Mouse (Mus musculus) kidney, adult 2 months (tissue): ENCODE measurements around the gene T2.

Experiments
- CTCF ChIP-seq: fragments of 200-500 bp; conservative IDR thresholded peaks from 2 replicates; pipeline ENCODE4 v1.5.1; 2011; ENCODE audit warnings: low read depth, mild to moderate bottlenecking, control low read depth, low read length, moderate library complexity, mixed read lengths; ENCODE audit not compliant: insufficient read depth, insufficient read length
- POLR2A ChIP-seq: fragments of 200-500 bp; IDR thresholded peaks from one replicate; pipeline ENCODE4 v1.6.1; 2011; ENCODE audit warnings: low read depth, low read length, control low read depth

- TF ChIP-seq CTCF (0 out of 2 replicates have a peak, but pooled peaks have one; percentile 25), POLR2A (no peak)
Measured at GRCm38 (mm10) chr17:8420739-8421138, 64.9 kb downstream of the T2 start.
